Mouse (Mus musculus) natural killer cell, adult 2 months (primary cell): ENCODE measurements around the gene Lad1.

Experiments
- DNase-seq, 2 experiments: peaks; one replicate each; pipeline ENCODE4 v3.0.0; 2022; ENCODE audit warnings: low spot score in 2 of 2

Lad1 gene

GRCm38 (mm10) chr1:135877248-135877647 lies 58.9 kb downstream of the Lad1 start:
- no peak for DNase-seq

DNA sequence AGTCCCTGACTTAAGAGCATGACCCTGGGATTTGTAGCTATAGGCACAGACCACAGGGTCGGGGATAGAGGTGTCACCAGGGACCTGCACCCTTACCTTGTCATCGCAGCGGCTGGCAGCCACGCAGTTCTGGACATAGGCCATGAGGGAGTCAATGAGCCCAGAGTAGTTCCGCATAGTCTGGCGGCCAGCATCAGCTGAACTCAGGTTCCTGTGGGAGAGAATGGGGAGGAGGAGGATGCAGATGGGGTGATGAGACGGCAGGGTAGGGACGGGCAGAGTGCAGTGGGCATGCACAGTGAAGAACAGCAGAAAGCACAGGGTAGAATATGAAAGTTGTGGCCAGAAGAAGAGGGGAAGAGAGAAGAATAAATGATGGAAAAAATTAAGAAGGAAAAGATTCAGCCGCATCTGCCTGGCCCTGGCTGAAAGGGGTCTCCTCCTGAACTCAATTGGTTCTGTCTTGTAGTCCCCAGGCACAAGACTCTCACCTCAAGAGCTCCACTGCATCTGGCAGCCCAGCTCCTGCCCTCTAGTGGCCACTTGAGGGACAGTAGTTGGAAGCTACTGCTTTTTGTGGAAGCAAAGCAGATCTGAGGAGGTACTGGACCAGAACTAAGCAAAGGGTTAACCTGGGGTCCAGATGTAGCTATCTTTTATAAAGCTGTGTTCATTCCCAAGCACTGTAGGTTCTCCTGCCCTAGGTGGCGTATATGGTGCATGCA lies 64.1 kb downstream of the Lad1 start:
- DNase-seq: peak; percentile 17 to 26
